Mouse (Mus musculus) left cerebral cortex, adult 18-20 months (tissue): ENCODE measurements around the gene Fyn. TPM values are rescaled to one million over a fixed set of nuclear protein-coding genes. Genes with fewer than 3 reads are reported as not detected.

ENCODE experiments used
- DNase-seq, 2 experiments: peaks; one replicate each; pipeline ENCODE4 v3.0.0; 2021 to 2022; ENCODE audit warnings: low spot score in 2 of 2, mixed read lengths in 1 of 2
- total RNA-seq, 2 experiments: library from RNA; stranded (reverse); gene quantifications; 2 replicates each; pipeline ENCODE4 v1.2.3; 2021

The Fyn gene
- total RNA-seq, 2 experiments from 2014 or later, result 107 TPM

- no peak for DNase-seq
Measured at GRCm38 (mm10) chr10:39377219-39377618, 8.6 kb downstream of the Fyn start.

DNA sequence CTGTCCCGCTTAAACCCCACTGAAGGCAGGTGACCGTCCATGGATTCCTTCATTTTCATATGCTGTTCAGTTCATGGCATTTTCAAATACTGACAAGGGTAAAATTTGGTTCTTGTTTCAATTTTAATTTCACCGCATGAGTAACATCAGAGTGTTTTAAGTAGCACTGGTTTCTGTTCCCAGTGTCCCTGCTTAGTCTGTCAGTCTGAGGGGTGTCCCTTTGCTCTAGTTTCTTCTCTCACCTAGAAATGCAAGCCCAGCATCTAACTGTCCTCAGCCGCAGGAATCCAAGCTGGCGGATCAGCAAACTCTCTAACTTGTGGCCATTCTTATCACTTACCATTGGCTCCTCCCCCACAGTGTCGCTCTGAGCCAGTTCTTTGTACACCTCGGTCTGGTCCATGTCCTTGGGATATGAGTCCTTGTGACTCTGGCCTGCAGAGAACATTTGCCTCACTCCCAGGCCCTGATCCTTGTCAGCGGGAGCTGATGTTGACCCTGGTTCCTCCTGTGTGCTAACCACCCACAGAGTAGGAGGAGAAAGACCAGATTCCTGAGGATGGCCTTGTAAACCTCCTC lies 9.5 kb downstream of the Fyn start:
- DNase-seq, result no peak

DNA sequence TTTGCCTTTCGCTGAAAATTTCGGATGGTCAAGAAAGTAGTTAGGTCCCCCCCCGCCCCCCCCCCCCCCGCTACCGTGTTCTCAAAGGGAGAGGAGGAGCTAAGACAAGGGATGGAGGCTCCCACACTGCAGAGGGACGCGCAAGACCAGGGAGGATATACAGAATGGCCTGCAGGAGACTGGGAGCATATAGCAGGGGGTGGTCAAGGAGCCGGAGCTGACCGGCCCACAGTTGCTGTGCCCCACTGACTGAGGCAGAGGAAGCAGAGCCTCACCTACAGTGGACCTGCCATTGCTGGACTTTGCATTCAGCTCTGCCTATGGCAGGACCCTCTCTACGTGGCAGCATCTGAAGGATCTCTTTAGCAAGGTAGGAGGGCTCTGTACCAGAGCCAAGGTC lies 10.6 kb downstream of the Fyn start:
- DNase-seq, result no peak

- no peak for DNase-seq
Measured at GRCm38 (mm10) chr10:39379721-39380370, 11.2 kb downstream of the Fyn start.

DNA sequence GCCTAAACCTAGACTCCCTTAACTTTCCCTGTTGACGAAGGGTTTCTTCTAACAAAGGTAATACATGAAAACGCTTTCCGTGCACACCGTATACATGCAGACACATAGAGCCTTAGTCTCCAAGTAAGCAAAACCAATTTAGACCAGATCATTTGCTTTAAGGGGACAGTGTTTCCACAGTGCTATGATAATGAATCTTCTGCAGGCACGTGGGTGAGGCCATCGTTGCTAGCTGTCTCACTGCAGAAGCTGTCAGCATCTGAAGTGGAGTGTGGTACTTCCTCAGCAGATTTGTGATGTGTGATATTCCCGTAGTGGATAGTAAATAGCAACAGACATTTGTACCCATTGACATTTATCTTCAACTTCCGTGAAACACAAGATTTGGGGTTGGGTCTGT lies 16.6 kb downstream of the Fyn start:
- no peak for DNase-seq

DNA sequence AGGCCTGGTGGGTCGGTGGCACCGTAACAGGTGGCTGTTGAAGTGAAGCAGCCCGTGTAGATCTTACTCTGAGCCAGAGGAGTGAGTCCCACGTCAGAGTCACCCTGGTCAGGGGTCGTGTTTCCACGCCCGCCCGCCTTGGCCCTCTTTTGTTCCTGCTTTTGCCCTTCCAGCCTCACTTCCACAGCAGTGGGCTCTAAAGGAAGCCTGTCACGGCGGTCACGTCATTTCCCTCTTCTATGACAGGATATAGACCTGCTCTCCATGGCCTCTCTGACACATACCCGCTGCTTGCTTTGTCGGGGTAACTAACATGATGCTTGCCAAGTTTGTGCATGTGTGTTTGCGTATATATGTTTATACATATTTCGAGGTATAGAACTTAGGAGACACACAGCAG lies 17.5 kb downstream of the Fyn start:
- no peak for DNase-seq

GRCm38 (mm10) chr10:39387024-39387423 lies 18.4 kb downstream of the Fyn start:
- no peak for DNase-seq

- peak; percentile 32 to 40 for DNase-seq
Measured at GRCm38 (mm10) chr10:39387556-39387955, 18.9 kb downstream of the Fyn start.

DNA sequence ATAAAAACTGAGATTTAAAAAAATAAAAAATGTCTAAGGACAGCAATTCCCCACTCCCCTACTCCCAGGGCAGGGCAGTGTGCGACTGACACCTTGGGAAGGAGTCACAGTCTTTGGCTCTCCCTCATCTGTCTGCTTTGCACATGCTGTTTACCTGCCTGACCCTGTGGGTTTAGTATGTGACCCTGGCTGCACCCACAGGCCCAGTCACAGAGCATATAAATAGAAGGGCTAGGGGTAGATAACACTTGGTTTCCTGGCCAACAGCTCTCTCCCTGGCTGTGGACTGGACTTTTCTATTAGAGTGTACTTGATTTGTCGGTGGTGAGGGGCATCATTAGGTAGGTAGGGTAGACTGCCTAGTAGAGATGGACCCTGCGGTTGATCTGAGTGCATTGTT lies 19.5 kb downstream of the Fyn start:
- no peak for DNase-seq

DNA sequence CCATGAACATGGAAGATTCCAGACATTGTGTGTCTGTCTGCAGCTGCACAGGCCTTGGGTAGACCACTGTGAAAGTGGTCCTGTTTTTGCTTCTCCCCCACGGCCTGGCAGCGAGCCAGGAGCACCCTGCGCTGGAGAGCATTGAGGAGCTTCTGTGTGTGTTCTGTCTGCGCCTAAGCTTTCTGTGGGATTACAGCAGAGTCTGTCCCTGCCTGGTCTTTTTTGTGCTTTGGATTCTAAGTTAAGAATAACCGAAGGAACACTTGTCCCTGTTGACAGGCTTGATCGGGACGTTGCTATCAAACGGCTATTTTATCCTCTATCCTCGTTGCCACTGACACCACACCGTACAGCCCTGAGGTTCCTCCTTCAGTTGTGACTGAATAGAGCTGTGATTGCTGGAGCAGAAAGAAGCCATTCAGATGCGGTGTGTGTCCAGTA lies 20.8 kb downstream of the Fyn start:
- DNase-seq, result no peak

GRCm38 (mm10) chr10:39390541-39390940 lies 21.9 kb downstream of the Fyn start:
- DNase-seq, result no peak

- no peak for DNase-seq
Measured at GRCm38 (mm10) chr10:39392900-39393483, 24.3 kb downstream of the Fyn start.

DNA sequence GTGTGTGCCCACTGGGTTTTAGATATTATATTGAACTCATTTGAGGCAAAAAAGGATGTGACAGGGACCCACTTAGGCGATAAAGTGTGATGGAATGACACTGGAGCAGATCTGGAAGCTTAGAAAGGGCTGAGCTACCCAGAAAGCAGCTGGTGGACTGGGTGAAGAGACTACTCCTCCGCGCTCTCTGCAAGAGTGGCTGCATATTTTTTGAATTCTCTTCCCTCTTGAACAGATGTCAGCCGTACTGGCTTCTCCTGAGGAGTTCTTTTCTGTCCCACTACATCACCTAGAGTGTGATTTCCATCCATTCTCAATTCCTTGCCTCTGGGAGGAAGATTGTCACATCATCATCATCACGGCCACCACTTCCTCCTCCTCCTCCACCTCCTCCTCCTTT lies 26.9 kb downstream of the Fyn start:
- DNase-seq, result peak in 1 of 2 experiments; percentile 38

GRCm38 (mm10) chr10:39398924-39399323 lies 30.3 kb downstream of the Fyn start:
- DNase-seq, result no peak

- no peak for DNase-seq
Measured at GRCm38 (mm10) chr10:39400155-39400554, 31.5 kb downstream of the Fyn start.

- DNase-seq, result no peak
Measured at GRCm38 (mm10) chr10:39402487-39402886, 33.8 kb downstream of the Fyn start.

DNA sequence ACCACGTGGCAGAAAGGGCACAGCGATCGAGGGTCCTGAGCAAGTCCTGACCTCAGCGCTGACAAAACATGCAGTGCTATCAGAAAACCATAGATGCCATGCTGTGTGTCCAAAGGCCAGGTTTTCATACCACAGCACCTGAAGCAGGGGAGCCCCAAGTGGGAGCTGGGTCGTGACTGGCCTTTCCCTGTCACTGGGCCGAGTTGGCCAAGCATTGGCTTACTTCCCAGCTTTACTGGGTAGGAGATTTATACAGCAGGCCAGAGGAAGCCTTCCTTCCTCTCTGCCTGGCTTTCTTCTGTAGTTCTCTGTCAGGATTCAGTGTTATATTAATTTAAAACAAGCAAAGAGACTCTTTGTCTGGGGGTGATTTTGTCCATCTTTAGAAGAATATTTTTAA lies 35.1 kb downstream of the Fyn start:
- DNase-seq, result no peak

GRCm38 (mm10) chr10:39404175-39404574 lies 35.5 kb downstream of the Fyn start:
- no peak for DNase-seq

DNA sequence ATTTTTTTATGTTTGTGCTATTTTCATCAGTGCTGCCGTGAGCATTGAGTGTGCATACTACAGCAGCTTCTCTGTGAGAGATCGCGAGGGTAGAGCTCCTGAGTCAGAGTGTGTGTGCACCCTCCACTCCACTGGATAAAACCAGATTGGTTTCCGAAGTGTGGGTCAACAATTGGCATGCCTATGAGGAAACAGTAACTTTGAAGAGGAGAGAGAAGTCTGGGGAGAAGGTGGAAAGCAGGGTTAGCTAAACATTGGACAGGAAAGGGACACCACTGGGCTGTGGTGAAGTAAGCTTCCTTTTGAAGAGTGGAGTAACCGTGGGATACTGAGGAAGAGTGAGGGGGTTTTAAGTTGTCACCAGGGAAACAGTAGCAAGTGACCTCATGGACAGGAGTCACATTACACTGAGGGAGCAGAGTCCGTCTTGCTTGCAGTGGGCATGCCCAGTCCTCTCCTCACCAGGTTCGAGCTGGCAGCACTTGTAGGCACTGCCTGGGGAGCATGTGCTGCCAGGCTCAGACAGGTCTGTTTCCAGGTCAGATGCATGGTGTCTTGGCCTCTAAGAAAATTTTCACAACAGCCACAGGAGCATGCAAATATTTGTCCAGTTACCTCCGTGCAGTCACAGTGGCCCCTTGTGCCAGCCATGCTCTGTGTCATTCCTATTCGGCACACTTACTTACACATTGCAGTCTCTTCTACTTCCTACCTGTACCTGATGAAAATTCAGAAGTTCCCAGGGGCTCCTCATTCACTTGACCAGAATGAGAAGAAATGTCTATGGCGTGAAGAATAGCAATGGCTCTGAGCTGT lies 37.5 kb downstream of the Fyn start:
- DNase-seq, result no peak

DNA sequence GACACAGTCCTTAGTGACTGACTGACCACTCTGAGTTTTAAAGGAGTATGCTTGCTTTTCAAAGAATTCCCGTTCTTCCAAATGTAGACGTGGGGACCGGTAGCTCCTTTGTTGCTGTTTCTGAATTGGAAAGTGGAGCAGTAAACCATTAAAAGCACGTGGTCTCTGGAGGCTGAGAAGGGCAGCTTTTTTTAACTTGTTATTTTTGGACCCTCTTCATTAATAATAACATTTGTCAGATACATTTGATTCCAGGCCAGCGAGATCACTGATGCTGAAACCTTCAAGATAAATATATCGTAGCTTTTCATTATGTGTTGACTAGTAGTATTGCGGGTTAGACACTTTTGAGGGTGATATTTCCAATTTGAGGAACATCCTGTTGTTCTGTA lies 38.1 kb downstream of the Fyn start:
- DNase-seq, result no peak

- no peak for DNase-seq
Measured at GRCm38 (mm10) chr10:39407553-39407952, 38.9 kb downstream of the Fyn start.

- no peak for DNase-seq
Measured at GRCm38 (mm10) chr10:39409602-39410001, 40.9 kb downstream of the Fyn start.
